Mouse (Mus musculus): ENCODE results near the gene Prpf31. TPM values are rescaled to one million over a fixed set of nuclear protein-coding genes. Genes with fewer than 3 reads are reported as not detected.

The Prpf31 gene
- total RNA-seq, 1 experiment from 2014 or later = 37.9 TPM

GRCm38 (mm10) chr7:3629030-3629429 is 755 bp upstream of the Prpf31 start:
- DNase-seq = no peak

- DNase-seq = no peak
Observed at GRCm38 (mm10) chr7:3630478-3630815, 662 bp downstream of the Prpf31 start.

GRCm38 (mm10) chr7:3643412-3643811 is 13.6 kb downstream of the Prpf31 start:
- no peak for DNase-seq

GRCm38 (mm10) chr7:3643843-3644242 is 14.1 kb downstream of the Prpf31 start:
- DNase-seq = no peak

DNA sequence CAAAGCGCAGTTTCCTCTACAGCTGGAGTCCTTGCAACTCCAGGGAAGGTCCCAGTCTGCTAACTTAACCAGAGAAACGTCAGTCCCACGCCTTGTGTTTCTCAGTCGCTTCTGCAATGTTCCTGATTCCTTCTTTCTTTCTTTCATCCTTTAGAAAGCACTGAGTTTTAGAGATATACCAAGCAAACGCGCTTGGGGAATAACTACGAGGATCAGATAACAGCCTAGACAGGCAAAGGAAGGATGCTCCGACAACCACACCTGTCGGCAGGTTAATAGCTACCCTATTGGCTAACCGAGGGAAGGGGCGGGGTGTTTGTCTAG is 14.5 kb downstream of the Prpf31 start:
- DNase-seq = no peak

DNA sequence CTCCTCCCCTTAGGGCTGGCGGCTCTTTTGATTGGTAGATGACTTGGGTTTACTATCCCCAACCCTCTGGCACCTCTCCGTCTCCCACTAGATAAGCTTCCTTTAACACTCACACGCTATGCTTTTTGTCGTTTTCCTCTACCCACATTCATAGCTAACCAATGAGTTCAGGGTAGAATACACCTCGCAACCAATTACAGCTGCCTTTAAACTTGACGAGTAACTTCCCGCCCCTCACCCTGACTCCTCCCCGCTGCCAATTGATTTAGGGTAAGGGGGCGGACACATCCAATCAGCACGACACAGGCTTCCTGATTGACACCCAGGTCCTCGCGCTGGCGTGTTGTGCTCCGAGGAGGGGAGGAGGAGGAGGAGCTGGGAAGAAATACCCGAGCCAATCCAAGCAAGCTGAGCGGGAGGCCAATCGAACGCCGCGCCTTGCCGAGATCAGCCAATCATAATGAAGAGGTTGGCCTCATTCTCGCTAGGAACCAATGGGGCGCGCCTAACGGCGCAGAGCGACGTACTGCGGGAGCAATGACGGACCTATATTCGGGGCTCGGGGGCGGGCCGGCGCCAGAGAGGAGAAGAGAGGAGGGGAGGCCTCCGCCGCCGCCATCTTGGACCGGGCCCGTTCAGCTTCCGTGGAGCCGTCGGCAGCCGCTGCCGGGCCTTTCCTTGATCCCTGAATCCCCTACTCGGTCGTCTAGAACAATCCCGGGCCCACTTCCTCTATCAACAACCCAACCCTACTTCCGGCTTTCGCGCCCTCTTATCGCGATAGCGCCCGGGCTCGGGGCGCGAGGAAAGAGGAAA is 15.1 kb downstream of the Prpf31 start, which contains the start of gene Cnot3:
Gene Cnot3 (plus strand): TSS at position 597 of the 816 bp plus-strand sequence.
- peak; percentile 98 for DNase-seq

DNA sequence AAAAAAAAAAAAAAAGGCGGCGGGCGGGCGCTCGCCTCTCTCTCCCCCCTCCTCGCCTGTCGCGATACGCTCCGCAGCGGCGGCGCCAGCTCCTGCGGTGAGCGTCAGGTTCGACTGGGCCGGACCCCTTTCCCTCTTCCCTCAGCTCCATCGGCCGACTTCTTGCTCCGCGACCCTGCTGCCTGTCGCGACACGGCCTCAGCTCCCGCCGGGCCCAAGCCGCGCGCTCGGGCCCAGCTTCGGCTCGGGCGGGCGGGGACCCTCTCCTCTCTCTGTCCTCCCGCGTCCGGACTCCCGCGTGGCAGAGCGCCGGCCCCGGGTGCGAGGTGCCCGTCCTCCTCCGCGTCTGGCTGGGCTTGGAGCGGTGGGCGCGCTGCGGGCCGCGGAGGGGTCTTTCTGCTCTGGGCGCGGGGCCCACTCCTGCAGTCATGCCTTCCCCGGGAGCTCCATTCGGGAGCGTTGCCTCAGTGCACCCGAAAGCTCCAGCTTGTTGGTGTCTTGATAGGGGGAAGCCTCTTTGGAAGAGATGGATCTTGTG is 15.8 kb downstream of the Prpf31 start:
- DNase-seq = no peak

DNA sequence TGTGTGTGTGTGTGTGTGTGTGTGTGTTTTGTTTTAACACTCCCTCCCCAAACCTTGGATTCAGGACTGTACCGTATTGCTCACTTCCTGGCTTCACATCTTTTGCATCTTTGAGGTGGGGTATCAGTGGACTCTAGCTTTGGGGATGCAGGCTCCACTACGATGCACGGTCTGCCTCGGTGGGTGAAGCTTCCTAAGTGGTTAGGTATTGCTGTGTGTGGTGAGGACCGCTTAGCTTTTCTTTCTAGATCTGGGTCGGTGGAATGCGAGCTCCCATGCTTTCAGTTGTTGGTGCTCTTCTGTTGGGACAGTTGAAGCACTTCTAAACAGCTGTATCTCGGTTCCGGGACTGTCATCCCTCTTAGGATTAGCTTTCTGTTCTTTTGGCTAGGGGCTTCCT is 16.4 kb downstream of the Prpf31 start:
- DNase-seq = no peak

DNA sequence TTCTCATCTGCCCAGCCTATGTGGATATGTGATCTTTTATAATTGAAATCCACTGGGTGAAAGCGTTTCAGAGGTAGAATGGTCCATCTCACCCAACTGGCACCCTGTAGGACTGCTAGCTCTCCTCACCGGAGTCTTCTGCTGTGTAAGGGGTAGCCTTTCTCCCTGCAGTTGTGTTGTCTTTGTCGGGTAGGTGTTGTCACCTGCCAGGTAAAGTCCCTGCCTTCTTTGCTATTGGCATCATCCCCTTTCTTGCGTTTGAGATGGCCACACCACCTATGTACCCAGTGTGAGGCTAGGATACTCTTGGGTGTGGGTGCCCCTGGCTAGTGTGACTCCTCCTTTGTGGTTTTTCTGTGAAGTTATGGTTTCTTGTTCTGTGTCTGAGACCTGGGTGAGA is 16.9 kb downstream of the Prpf31 start:
- DNase-seq = no peak

- DNase-seq = no peak
Observed at GRCm38 (mm10) chr7:3656966-3657365, 27.2 kb downstream of the Prpf31 start.

DNA sequence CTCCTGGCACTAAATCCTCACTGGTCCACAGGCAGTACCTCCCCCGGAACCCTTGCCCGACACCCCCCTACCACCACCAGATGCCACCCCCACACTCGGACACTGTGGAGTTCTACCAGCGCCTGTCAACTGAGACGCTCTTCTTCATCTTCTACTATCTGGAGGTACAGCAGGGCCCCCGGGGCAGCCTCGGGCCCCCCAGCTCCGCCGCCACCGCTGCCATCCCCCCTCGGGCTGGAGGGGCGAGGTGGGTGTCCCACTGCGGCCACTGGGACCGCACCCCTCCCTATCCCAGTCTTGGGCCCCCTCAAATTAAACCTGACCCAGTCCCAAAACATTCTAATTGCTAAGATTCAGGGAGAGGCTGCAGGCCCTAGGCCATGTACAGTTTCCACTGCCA is 28.8 kb downstream of the Prpf31 start:
- DNase-seq = no peak

DNA sequence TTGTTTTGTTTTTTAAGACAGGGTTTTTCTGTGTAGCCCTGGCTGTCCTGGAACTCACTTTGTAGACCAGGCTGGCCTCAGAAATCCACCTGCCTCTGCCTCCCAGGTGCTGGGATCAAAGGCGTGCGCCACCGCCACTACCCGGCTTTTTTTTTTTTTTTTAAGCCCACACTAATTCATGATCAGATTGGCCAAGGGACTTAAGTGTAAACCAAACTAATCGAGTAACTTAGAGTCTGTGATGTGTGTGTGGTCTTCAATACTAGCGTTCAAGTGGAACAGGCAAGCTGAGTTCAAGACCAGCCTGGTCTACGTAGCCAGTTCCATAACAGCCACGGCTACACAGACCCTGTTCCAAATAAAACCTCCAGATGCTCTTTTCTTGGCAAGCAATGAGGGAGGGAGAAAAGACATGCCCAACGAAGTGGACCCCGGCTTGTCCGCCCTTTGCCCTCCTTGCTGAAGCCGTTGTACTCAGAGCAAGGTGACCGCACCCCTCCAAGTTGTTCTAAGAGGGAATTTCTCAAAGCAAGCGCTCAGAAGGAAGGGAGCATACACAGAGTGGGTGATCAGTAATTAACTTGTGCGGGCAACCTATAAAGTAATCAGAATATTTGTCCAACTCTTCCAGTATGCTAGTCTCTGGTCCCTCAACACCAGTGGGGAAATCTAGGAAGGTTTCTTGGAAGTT is 34.9 kb downstream of the Prpf31 start:
- peak; percentile 34 for DNase-seq

- DNase-seq = peak; percentile 97
Observed at GRCm38 (mm10) chr7:3665215-3666114, 35.7 kb downstream of the Prpf31 start, which contains the start of gene Leng1. Gene Leng1 (minus strand): TSS chr7:3665840.

DNA sequence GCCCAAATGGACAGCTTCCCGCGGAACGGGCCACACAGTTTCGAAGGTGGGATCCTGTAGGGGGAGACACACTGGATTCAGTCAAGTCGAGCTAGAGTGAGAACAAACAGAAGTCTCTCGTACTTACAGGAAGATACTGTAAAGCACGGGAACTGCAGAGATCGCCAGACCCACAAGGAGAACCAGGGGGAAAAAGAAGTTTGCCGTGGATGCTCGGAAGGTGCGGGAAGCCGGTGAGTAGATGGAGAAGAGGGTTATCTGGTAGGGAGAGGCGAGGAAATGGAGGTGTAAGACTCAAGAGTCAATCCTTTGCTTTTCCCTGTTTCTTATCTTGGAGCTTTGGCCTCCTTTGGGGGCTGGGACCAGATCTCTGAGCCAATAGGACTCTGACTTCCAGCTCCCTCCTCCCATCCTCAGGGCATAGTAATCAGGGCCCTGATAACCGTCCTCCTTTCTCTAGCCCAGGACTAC is 37.2 kb downstream of the Prpf31 start:
- DNase-seq = peak; percentile 54

GRCm38 (mm10) chr7:3674507-3675227 is 44.9 kb downstream of the Prpf31 start:
- DNase-seq = peak; percentile 91

DNA sequence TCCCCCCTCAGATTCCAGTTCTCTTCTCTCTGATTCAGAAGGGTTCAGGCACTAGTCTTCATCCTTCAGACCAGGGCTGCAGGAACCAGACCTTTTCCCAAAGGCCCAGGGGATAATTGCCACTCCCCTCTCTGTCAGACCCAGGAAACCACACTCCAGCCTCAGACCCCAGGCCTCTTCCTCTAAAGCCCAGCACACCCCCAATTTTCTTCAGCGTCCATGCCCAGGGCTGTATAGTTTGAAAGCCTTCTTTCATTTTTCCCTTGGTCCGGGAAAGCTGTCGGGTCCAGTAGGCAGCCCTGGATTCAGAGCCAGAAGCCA is 45.4 kb downstream of the Prpf31 start:
- DNase-seq = no peak

DNA sequence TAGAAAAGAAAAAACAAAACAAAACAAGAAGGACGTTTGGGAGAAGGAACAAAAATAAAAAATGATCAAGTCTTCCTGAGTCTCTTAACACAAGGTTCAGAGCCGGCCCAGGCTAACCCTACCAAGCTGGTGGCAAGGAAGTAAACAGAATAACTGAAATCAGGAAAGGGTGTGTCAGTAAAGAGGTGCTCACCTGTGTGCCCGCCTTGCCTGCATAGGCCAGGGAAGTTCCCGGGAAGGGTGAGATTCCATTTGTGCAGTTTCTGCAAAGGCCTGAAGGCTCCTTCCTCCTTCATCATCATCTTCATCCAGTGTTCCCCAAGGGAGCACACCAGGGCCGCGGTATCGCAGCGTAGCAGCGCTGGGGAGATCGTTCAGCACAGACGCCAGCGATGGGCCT is 46.6 kb downstream of the Prpf31 start:
- no peak for DNase-seq

- no peak for DNase-seq
Observed at GRCm38 (mm10) chr7:3677342-3677741, 47.6 kb downstream of the Prpf31 start, which contains the start of gene Tmc4. Gene Tmc4 (minus strand): TSS chr7:3677553.

- DNase-seq = no peak
Observed at GRCm38 (mm10) chr7:3683908-3684550, 54.2 kb downstream of the Prpf31 start.

DNA sequence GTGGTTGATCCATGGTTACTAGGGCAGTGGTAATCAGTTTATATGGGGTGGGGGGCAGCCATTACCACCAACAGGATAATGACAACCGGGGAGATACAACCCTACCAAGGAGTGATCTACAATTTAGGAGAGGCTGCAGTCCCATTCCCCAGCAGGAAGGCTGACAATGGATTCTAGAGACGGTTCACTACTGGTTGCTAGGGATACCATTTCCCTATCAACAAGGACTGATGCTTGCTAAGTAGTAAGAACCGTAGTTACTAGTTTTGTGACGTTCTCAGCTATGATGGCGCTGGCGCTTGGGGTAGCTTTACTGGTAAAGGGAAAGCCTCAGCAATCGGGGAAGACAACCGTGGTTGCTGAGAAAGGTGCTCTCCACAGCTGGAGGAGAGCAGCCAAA is 54.9 kb downstream of the Prpf31 start:
- no peak for DNase-seq
